Mouse (Mus musculus) testis, adult 2 months (tissue): ENCODE data around the gene Zfp467.
A peak's percentile ranks its signal among the peaks of the same experiment; 100 is the strongest.

Source experiments
- CTCF ChIP-seq: fragments of 200-500 bp; IDR thresholded peaks from 2 replicates; pipeline ENCODE4 v1.5.1; 2012; ENCODE audit warnings: low read depth, mild to moderate bottlenecking, inconsistent platforms, low read length, moderate library complexity; ENCODE audit not compliant: control insufficient read depth, insufficient read depth, insufficient replicate concordance
- POLR2A ChIP-seq: fragments of 200-500 bp; IDR thresholded peaks from 2 replicates; pipeline ENCODE4 v1.6.1; 2012; ENCODE audit warnings: low read depth, mild to moderate bottlenecking, inconsistent platforms, low read length, moderate library complexity; ENCODE audit not compliant: control insufficient read depth

- TF ChIP-seq POLR2A (peak; percentile 18; the same call in 1 of the 2 replicates), CTCF (no peak)
These were observed 30.0 kb downstream of the Zfp467 start for GRCm38 (mm10) chr6:48415636-48416035.
